Mouse (Mus musculus): ENCODE measurements around the gene Foxo6.

- TF ChIP-seq CTCF (IDR thresholded peaks at IDR 0.05; ENCODE audit: low read depth, low read length) = no peak
- TF ChIP-seq EP300 (IDR thresholded peaks at IDR 0.05; ENCODE audit: insufficient read depth, low read depth, low read length) = no peak
- no peak for TF ChIP-seq POLR2A (IDR thresholded peaks at IDR 0.05; ENCODE audit: insufficient read depth, low read length)
Observed at GRCm38 (mm10) chr4:120332934-120333421, 45.8 kb upstream of the Foxo6 start.
